Mouse (Mus musculus) layer of hippocampus, adult 6 months (tissue): Measurements from ENCODE around the gene Ecd. TPM values are rescaled to one million over a fixed set of nuclear protein-coding genes. Genes with fewer than 3 reads are reported as not detected.

ENCODE experiments used
- long read RNA-seq, 2 experiments: library from polyadenylated mRNA; unstranded; transcript quantifications; one replicate each; pipeline ENCODE4 v2.0.0; 2019 to 2020
- polyA plus RNA-seq: library from polyadenylated mRNA; unstranded; fragments of <200 nt; fragmentation: Nextera tagmentation; gene quantifications from 2 replicates; pipeline ENCODE4 v1.2.3, GENCODE M21; 2021

Ecd gene
- 25.5 and 32.7 TPM in 2 replicates for polyA plus RNA-seq
- long read RNA-seq, experiment 1, transcript Ecd-201 (14 exons, 3,132 nt): major isoform, 44 of 61 reads
- long read RNA-seq, experiment 1, partial matches to known transcripts: 11 of 61 reads
- long read RNA-seq, experiment 1, other reads (novel, unspliced or antisense): 6 of 61 reads
- long read RNA-seq, experiment 2, transcript Ecd-201 (14 exons, 3,132 nt): major isoform, 230 of 259 reads
- long read RNA-seq, experiment 2, partial matches to known transcripts: 12 of 259 reads
- long read RNA-seq, experiment 2, other reads (novel, unspliced or antisense): 17 of 259 reads

GRCm38 (mm10) chr14:20347991-20348541 lies at the start of gene Ecd, which contains the start of gene Fam149b:
TSS of gene Ecd (minus strand) at chr14:20348121.
TSS of gene Fam149b (plus strand) at chr14:20348162.

DNA sequence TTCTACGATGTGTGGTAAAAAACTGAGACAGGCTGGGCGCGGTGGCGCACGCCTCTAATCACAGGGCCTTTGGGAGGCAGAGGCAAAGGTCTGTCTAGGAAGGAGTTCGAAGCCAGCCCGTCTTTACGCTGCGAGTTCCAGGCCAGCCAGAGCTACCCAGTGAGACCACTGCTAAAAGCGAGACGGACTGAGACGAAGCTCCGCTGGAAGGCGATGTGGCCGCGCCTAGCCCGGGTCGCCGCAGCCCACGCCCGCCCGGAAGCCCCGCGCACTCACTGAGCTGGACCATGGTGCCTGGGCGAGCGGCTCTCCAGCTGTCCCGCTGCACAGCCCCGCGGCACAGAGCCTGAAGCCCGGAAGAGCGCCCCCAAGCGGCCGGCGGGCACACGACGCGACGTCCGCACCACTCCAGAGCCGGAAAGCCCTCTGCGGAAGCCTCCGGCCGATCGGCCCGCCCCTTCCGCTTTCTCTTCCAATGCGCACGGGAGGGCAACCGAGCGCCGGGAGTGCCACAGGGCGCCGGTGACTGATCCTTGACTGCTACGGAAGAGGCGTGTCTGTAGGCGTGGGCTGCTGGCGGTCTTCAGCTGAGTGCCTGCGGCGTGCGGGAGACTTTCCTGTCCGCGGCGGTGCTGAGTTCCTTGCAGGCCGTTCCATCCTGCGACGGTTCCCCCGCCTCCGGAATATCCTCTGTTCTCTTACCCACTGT lies 45.4 kb upstream of the Ecd start, which contains the start of gene Mrps16:
TSS of gene Mrps16 (minus strand) at position 430 of the 709 bp plus-strand sequence.

GRCm38 (mm10) chr14:20388441-20389129 lies 40.7 kb upstream of the Ecd start, which contains the start of gene Dnajc9:
TSS of gene Dnajc9 (minus strand) at chr14:20388910.

GRCm38 (mm10) chr14:20294117-20294892 lies 53.6 kb downstream of the Ecd start, which contains the start of gene Nudt13:
TSS of gene Nudt13 (plus strand) at chr14:20294697.

Other genes starting within 250 kb of the Ecd start
- 12.2 and 12.8 TPM in 2 replicates for gene Saysd1, start 209.6 kb downstream of the Ecd start, polyA plus RNA-seq
- gene Kcnk5, start 166.3 kb downstream of the Ecd start, polyA plus RNA-seq: 0.10 and 0.14 TPM in 2 replicates
- gene Kcnk16, start 78.9 kb downstream of the Ecd start, polyA plus RNA-seq: not detected in 2 replicates
- 7.2 and 7.9 TPM in 2 replicates for gene Nudt13, start 53.4 kb downstream of the Ecd start, polyA plus RNA-seq
- gene Fam149b, start within 50 bp of the Ecd start, polyA plus RNA-seq: 4.3 and 5.6 TPM in 2 replicates
- gene Dnajc9, start 40.8 kb upstream of the Ecd start, polyA plus RNA-seq: 31.0 and 32.9 TPM in 2 replicates
- gene Mrps16, start 45.5 kb upstream of the Ecd start, polyA plus RNA-seq: 99.0 and 103 TPM in 2 replicates
- gene Cfap70, start 104.1 kb upstream of the Ecd start, polyA plus RNA-seq: 0.79 and 2.3 TPM in 2 replicates
- gene Anxa7, start 132.0 kb upstream of the Ecd start, polyA plus RNA-seq: 50.7 and 53.0 TPM in 2 replicates
- gene Mss51, start 148.8 kb upstream of the Ecd start, polyA plus RNA-seq: not detected in 2 replicates
- gene Ppp3cb, start 198.5 kb upstream of the Ecd start, polyA plus RNA-seq: 34.7 and 35.9 TPM in 2 replicates